Mouse (Mus musculus): ENCODE measurements around the gene Gm20605.

DNA sequence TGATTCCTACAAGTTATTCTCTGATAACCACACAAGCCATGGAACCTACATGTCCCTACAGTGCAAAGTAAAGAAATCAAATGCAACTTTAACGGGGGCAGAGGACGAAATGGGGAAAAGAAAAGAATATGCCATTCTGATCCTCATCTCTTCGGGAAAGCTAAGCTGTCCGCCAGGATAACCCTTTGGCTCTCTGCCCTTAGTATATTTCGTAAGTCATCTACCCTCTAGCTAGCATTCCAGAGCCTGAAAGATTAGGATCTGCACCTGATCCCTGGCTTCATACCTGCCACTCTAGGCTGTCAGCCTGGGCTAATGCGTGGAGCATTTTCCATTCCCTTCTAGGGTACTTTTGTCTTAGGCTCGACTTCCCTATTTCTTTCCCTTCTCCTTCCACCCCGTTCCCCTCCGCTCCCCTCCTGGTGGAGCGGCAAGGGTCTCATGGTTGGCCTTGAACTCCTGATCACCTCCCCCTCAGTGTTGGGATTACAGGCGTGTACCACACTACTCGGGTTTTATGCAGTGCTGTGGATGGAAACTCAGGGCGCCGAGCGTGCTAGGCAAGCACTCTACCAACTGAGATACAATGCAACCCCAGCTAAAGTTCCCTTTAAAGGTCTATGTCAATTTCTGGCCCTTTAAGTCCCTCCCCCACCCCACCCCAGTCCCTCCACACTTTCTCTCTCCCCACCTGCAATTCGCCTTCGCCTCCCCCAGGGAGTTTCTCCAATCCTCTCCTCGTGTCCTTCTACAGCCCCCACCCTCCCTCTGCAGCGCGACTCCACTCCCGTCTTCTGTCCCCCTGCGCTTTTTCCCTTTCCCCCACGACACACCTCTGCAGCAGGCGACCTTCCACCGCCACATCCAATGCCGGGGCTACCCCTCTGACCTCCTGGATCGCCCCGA is 54.7 kb downstream of the Gm20605 start:
- TF ChIP-seq CTCF (IDR thresholded peaks at IDR 0.05; ENCODE audit: low read depth, low read length) (no peak), GATA1 (IDR thresholded peaks at IDR 0.05; ENCODE audit: borderline replicate concordance, low read length) (no peak)

All from G1E (cell line).